Mouse (Mus musculus) G1E (cell line): Measurements from ENCODE around the gene Bms1.

Experiments used
- CTCF ChIP-seq: IDR thresholded peaks from 2 replicates; pipeline ENCODE4 v1.5.1; 2012; ENCODE audit warnings: low read depth, low read length, inconsistent platforms, mixed read lengths
- GATA1 ChIP-seq: IDR thresholded peaks from 2 replicates; pipeline ENCODE4 v1.6.1; 2012; ENCODE audit warnings: borderline replicate concordance, low read length, inconsistent platforms, mixed read lengths
- GATA2 ChIP-seq: IDR thresholded peaks from 2 replicates; pipeline ENCODE4 v1.6.1; 2012; ENCODE audit warnings: low read depth, low read length, inconsistent platforms, borderline replicate concordance
- POLR2AphosphoS5 ChIP-seq: IDR thresholded peaks from 2 replicates; pipeline ENCODE4 v1.6.1; 2012; ENCODE audit warnings: low read depth, low read length, inconsistent platforms; ENCODE audit not compliant: insufficient replicate concordance
- TAL1 ChIP-seq: conservative IDR thresholded peaks from 2 replicates; pipeline ENCODE4 v1.6.1; 2012; ENCODE audit warnings: low read depth, low read length, inconsistent platforms, mixed read lengths

DNA sequence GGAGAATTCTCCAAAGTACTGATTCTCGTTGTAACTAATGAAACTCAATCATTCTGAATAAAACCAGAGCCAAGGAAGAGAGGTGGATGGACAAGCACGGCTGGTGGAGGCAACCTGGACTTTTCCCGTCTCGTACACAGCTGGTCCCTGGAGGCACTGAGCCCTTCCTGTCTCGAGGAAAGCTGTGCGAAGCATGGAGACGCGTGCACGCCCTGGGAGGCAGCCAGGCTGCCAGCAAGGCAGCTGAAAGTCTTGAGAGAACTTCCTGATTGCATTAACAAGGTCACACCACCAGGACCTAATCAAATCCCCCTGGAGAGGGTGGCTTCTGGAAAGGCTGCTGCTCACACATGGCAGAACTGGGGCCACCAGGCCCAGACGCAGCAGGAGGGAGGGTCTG is 43.3 kb downstream of the Bms1 start:
- no peak for TF ChIP-seq CTCF
- TF ChIP-seq GATA2, result no peak
- TF ChIP-seq TAL1, result no peak
- no peak for TF ChIP-seq POLR2AphosphoS5
- TF ChIP-seq GATA1, result no peak
